Mouse (Mus musculus) brain, adult 10 weeks (tissue): Measurements from ENCODE around the gene Gm21119. TPM values are rescaled to one million over a fixed set of nuclear protein-coding genes. Genes with fewer than 3 reads are reported as not detected.

Source experiments
- polyA plus RNA-seq: library from polyadenylated mRNA; stranded (reverse); fragments of 350-450 nt; fragmentation: Illumina TruSeq; extraction: RNeasy Lipid Tissue Mini Kit (QIAGEN cat#74804); gene quantifications from one replicate; pipeline ENCODE4 v1.2.3, GENCODE M21; 2015; ENCODE audit warnings: low read depth, low replicate concordance

Gm21119 gene
- 0.61 TPM for polyA plus RNA-seq

DNA sequence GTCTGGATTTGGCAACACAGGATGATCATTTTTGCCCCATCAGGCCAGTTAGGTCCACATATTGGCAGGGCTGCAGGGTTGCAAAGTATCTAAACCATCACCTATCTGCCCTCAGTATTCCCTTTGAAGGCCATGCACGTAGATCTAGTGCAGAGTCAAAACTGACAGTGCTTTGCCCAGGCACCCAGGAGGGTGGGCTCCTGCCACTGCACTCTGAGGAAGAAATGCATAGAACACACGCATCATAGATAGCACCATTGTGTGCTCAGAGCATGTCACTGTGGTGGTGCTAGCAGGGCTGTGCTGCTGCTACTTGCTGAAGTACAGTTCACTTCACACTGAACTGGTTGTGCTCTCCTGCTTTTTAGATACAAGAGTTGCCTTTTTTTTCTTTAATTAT is at the start of gene Gm21119:
Gm21119 (plus strand) TSS at position 301 of the 400 bp plus-strand sequence.

